Mouse (Mus musculus): ENCODE measurements around the gene Pdxk. TPM values are rescaled to one million over a fixed set of nuclear protein-coding genes. Genes with fewer than 3 reads are reported as not detected.
"Not testable (repeated sequence)": the region's sequence is repeated elsewhere in the genome, so short reads cannot be mapped to it uniquely, and the experiment has no call there.

Pdxk gene
- total RNA-seq (2021): 10 to 100 TPM; 10.6 to 11.7 TPM

- intact Hi-C loops (cut with DNase I): loop anchor here (5.0 kb wide), 1 partner anchor 128 kb away; the partner anchor contains the start of gene Syde1
- peak; percentile 95 for DNase-seq
Observed at GRCm38 (mm10) chr10:78464792-78465207, at the start of gene Pdxk. Gene Pdxk, minus strand, starts transcription at chr10:78464975.

GRCm38 (mm10) chr10:78502986-78503733 is 38.4 kb upstream of the Pdxk start:
- intact Hi-C loops (cut with DNase I): no loop called here
- DNase-seq: no peak

GRCm38 (mm10) chr10:78487431-78488086 is 22.8 kb upstream of the Pdxk start:
- peak; percentile 81 to 87 for DNase-seq
- intact Hi-C loops (cut with DNase I): loop anchor here (2.0 kb wide), 1 partner anchor 49 kb away; no protein-coding TSS in a partner anchor

- no peak for DNase-seq
- intact Hi-C loops (cut with DNase I): loop anchor here (2.0 kb wide), 1 partner anchor 48 kb away; no protein-coding TSS in a partner anchor
Observed at GRCm38 (mm10) chr10:78486871-78487270, 22.1 kb upstream of the Pdxk start.

- intact Hi-C loops (cut with DNase I); DNase-seq: not testable (repeated sequence)
Observed at GRCm38 (mm10) chr10:78485369-78485768, 20.6 kb upstream of the Pdxk start.

- DNase-seq: no peak
- intact Hi-C loops (cut with DNase I): no loop called here
Observed at GRCm38 (mm10) chr10:78481928-78482499, 17.2 kb upstream of the Pdxk start.

- no peak for DNase-seq
- intact Hi-C loops (cut with DNase I): no loop called here
Observed at GRCm38 (mm10) chr10:78480954-78481927, 16.5 kb upstream of the Pdxk start.

GRCm38 (mm10) chr10:78476821-78477220 is 12.0 kb upstream of the Pdxk start:
- no peak for DNase-seq

GRCm38 (mm10) chr10:78474759-78475158 is 10.0 kb upstream of the Pdxk start:
- intact Hi-C loops (cut with DNase I): no loop called here

More at GRCm38 (mm10) chr10:78476821-78477220, 12.0 kb upstream of the Pdxk start:
- intact Hi-C loops (cut with DNase I): no loop called here

GRCm38 (mm10) chr10:78473434-78473833 is 8.7 kb upstream of the Pdxk start:
- intact Hi-C loops (cut with DNase I): no loop called here

More at GRCm38 (mm10) chr10:78474759-78475158, 10.0 kb upstream of the Pdxk start:
- DNase-seq: no peak

GRCm38 (mm10) chr10:78472046-78472445 is 7.3 kb upstream of the Pdxk start:
- no peak for DNase-seq
- intact Hi-C loops (cut with DNase I): no loop called here

More at GRCm38 (mm10) chr10:78473434-78473833, 8.7 kb upstream of the Pdxk start:
- DNase-seq: no peak

GRCm38 (mm10) chr10:78470582-78471313 is 6.0 kb upstream of the Pdxk start:
- intact Hi-C loops (cut with DNase I): no loop called here
- DNase-seq: no peak

- intact Hi-C loops (cut with DNase I): loop anchor here (5.0 kb wide), 1 partner anchor 124 kb away; the partner anchor contains the start of gene Syde1
- DNase-seq: no peak
Observed at GRCm38 (mm10) chr10:78467761-78468310, 3.1 kb upstream of the Pdxk start.

- no peak for DNase-seq
- intact Hi-C loops (cut with DNase I): loop anchor here (5.0 kb wide), 1 partner anchor 126 kb away; the partner anchor contains the start of gene Syde1
Observed at GRCm38 (mm10) chr10:78466647-78467046, 1.9 kb upstream of the Pdxk start.

GRCm38 (mm10) chr10:78465472-78465871 is 697 bp upstream of the Pdxk start:
- DNase-seq: no peak
- intact Hi-C loops (cut with DNase I): loop anchor here (5.0 kb wide), 1 partner anchor 127 kb away; the partner anchor contains the start of gene Syde1

GRCm38 (mm10) chr10:78464201-78464791 is 479 bp downstream of the Pdxk start:
- DNase-seq: no peak
- intact Hi-C loops (cut with DNase I): no loop called here

GRCm38 (mm10) chr10:78463769-78464167 is 1.0 kb downstream of the Pdxk start:
- no peak for DNase-seq
- intact Hi-C loops (cut with DNase I): no loop called here

- intact Hi-C loops (cut with DNase I): no loop called here
- DNase-seq: no peak
Observed at GRCm38 (mm10) chr10:78462945-78463768, 1.6 kb downstream of the Pdxk start.
